Mouse (Mus musculus) limb, embryonic 15.5 days (tissue): Measurements from ENCODE around the gene Bcap31. TPM values are rescaled to one million over a fixed set of nuclear protein-coding genes. Genes with fewer than 3 reads are reported as not detected.
A peak's percentile ranks its signal among the peaks of the same experiment; 100 is the strongest.
"Not testable (repeated sequence)": the region's sequence is repeated elsewhere in the genome, so short reads cannot be mapped to it uniquely, and the experiment has no call there.

Source experiments
- ATAC-seq: fragments of 200-750 bp; cut with Nextera tagmentation; 2 replicates; pipeline ENCODE4 v1.8.0; 2017; ENCODE audit warnings: low read depth, moderate TSS enrichment; ENCODE audit not compliant: insufficient number of reproducible peaks, low FRiP score, low TSS enrichment
- H3K27ac ChIP-seq: fragments of 300-500 bp; sonication (generic); 2 replicates; pipeline ENCODE4 v1.5.1; 2015; ENCODE audit warnings: moderate library complexity, mild to moderate bottlenecking, inconsistent platforms
- H3K27me3 ChIP-seq: fragments of 300-500 bp; sonication (generic); 2 replicates; pipeline ENCODE4 v1.6.1; 2015; ENCODE audit warnings: inconsistent platforms
- H3K36me3 ChIP-seq: fragments of 300-500 bp; sonication (generic); 2 replicates; pipeline ENCODE4 v1.6.1; 2015; ENCODE audit warnings: inconsistent platforms
- H3K4me1 ChIP-seq: fragments of 300-500 bp; sonication (generic); 2 replicates; pipeline ENCODE4 v1.6.1; 2015; ENCODE audit warnings: inconsistent platforms
- H3K4me2 ChIP-seq: fragments of 300-500 bp; sonication (generic); 2 replicates; pipeline ENCODE4 v1.6.1; 2015; ENCODE audit warnings: mild to moderate bottlenecking, inconsistent platforms
- H3K4me3 ChIP-seq: fragments of 300-500 bp; sonication (generic); 2 replicates; pipeline ENCODE4 v1.5.1; 2015; ENCODE audit warnings: mild to moderate bottlenecking, inconsistent platforms
- H3K9ac ChIP-seq: fragments of 300-500 bp; sonication (generic); 2 replicates; pipeline ENCODE4 v1.6.1; 2015; ENCODE audit warnings: inconsistent platforms
- H3K9me3 ChIP-seq: fragments of 300-500 bp; sonication (generic); 2 replicates; pipeline ENCODE4 v1.6.1; 2016; ENCODE audit warnings: inconsistent platforms
- WGBS: fragments of 180-500 bp; shearing (Covaris S2); methylation state at CpG from one replicate; pipeline ENCODE4 v1.1.7; 2015; 5-methylcytosine and 5-hydroxymethylcytosine counted together
- polyA plus RNA-seq: library from polyadenylated mRNA; unstranded; fragments of >200 nt; fragmentation: Nextera tagmentation; extraction: Ambion mirVana; gene quantifications from 2 replicates; pipeline ENCODE4 v1.2.1, GENCODE M21; 2015

The Bcap31 gene
- 271 and 276 TPM in 2 replicates for polyA plus RNA-seq

- H3K27ac ChIP-seq, result peak within 1 kb of the TSS; percentile 90
- peak; percentile 92 for ATAC-seq
- H3K4me3 ChIP-seq, result peak within 1 kb of the TSS; percentile 54
- H3K4me2 ChIP-seq, result peak within 1 kb of the TSS; percentile 52
- H3K4me1 ChIP-seq, result peaks cover 28% of the 10 kb centered on the region
- WGBS, result 16% methylated on average over 40 of the region's 45 CpGs
- peak within 1 kb of the TSS; percentile 52 for H3K9ac ChIP-seq
- no peaks in the 10 kb centered on the region for H3K9me3 ChIP-seq
- no peaks in the 10 kb centered on the region for H3K36me3 ChIP-seq
- H3K27me3 ChIP-seq, result 0 out of 2 replicates have a peak, but pooled peaks cover 3% of the 10 kb centered on the region
These were observed at the start of gene Bcap31, which contains the start of gene Abcd1 for GRCm38 (mm10) chrX:73716109-73716661. Gene Bcap31 (minus strand): TSS chrX:73716175. Gene Abcd1 (plus strand): TSS chrX:73716597.

GRCm38 (mm10) chrX:73765311-73765710 is 49.3 kb upstream of the Bcap31 start:
- no peak overlapping the region for H3K4me3 ChIP-seq
- no peaks in the 10 kb centered on the region for H3K9me3 ChIP-seq
- no peak overlapping the region for H3K9ac ChIP-seq
- no peaks in the 10 kb centered on the region for H3K4me1 ChIP-seq
- no peaks in the 10 kb centered on the region for H3K27me3 ChIP-seq
- ATAC-seq, result no peak
- H3K27ac ChIP-seq, result no peak overlapping the region
- no peak overlapping the region for H3K4me2 ChIP-seq
- no peaks in the 10 kb centered on the region for H3K36me3 ChIP-seq
- WGBS, result 41% methylated on average over 1 of the region's 1 CpGs

GRCm38 (mm10) chrX:73758611-73759290 is 42.8 kb upstream of the Bcap31 start:
- Histone ChIP-seq H3K9me3 (no peaks in the 10 kb centered on the region), H3K27me3 (peaks cover 8% of the 10 kb centered on the region; the same call in 1 of the 2 replicates), H3K4me3 (no peak overlapping the region), H3K4me2 (no peak overlapping the region), H3K27ac (no peak overlapping the region), H3K9ac (no peak overlapping the region), H3K36me3 (no peaks in the 10 kb centered on the region), H3K4me1 (no peaks in the 10 kb centered on the region)
- WGBS, result 83% methylated on average over 13 of the region's 13 CpGs
- ATAC-seq, result no peak

GRCm38 (mm10) chrX:73756334-73757140 is 40.6 kb upstream of the Bcap31 start, which contains the start of gene Plxnb3:
Gene Plxnb3 (plus strand): TSS chrX:73757090.
- Histone ChIP-seq H3K27ac (no peak within 1 kb of the TSS), H3K27me3 (peaks cover 8% of the 10 kb centered on the region; the same call in 1 of the 2 replicates), H3K36me3 (no peaks in the 10 kb centered on the region), H3K9me3 (no peaks in the 10 kb centered on the region), H3K4me3 (no peak within 1 kb of the TSS), H3K9ac (no peak within 1 kb of the TSS), H3K4me1 (no peaks in the 10 kb centered on the region), H3K4me2 (no peak within 1 kb of the TSS)
- 77% methylated on average over 5 of the region's 5 CpGs for WGBS
- ATAC-seq, result no peak

GRCm38 (mm10) chrX:73748977-73749376 is 33.0 kb upstream of the Bcap31 start:
- H3K9ac ChIP-seq, result no peak overlapping the region
- H3K27me3 ChIP-seq, result no peaks in the 10 kb centered on the region
- 86% methylated on average over 1 of the region's 1 CpGs for WGBS
- no peak overlapping the region for H3K4me3 ChIP-seq
- H3K36me3 ChIP-seq, result no peaks in the 10 kb centered on the region
- ATAC-seq, result no peak
- H3K4me1 ChIP-seq, result no peaks in the 10 kb centered on the region
- H3K27ac ChIP-seq, result no peak overlapping the region
- H3K9me3 ChIP-seq, result no peaks in the 10 kb centered on the region
- H3K4me2 ChIP-seq, result no peak overlapping the region

GRCm38 (mm10) chrX:73744774-73745481 is 29.0 kb upstream of the Bcap31 start:
- ATAC-seq, result no peak
- no peaks in the 10 kb centered on the region for H3K9me3 ChIP-seq

GRCm38 (mm10) chrX:73739841-73740240 is 23.9 kb upstream of the Bcap31 start:
- H3K4me3 ChIP-seq, H3K4me1 ChIP-seq, H3K36me3 ChIP-seq, H3K4me2 ChIP-seq, ATAC-seq, H3K27ac ChIP-seq, H3K9ac ChIP-seq, H3K9me3 ChIP-seq, H3K27me3 ChIP-seq: not testable (repeated sequence)
- 90% methylated on average over 7 of the region's 7 CpGs for WGBS

More at GRCm38 (mm10) chrX:73744774-73745481, 29.0 kb upstream of the Bcap31 start:
- no peak overlapping the region for H3K9ac ChIP-seq
- no peaks in the 10 kb centered on the region for H3K4me1 ChIP-seq
- WGBS, result 72% methylated on average over 1 of the region's 1 CpGs
- no peak overlapping the region for H3K4me2 ChIP-seq
- H3K27ac ChIP-seq, result no peak overlapping the region
- no peaks in the 10 kb centered on the region for H3K36me3 ChIP-seq
- H3K27me3 ChIP-seq, result no peaks in the 10 kb centered on the region
- H3K4me3 ChIP-seq, result no peak overlapping the region

- 55% methylated on average over 5 of the region's 5 CpGs for WGBS
- ATAC-seq, result no peak
- no peak overlapping the region for H3K9ac ChIP-seq
- no peaks in the 10 kb centered on the region for H3K9me3 ChIP-seq
- H3K36me3 ChIP-seq, result no peaks in the 10 kb centered on the region; the same call in 1 of the 2 replicates
- no peaks in the 10 kb centered on the region for H3K27me3 ChIP-seq
- no peak overlapping the region for H3K4me2 ChIP-seq
- H3K4me3 ChIP-seq, result no peak overlapping the region
- no peak overlapping the region for H3K27ac ChIP-seq
- H3K4me1 ChIP-seq, result no peaks in the 10 kb centered on the region
These were observed 23.2 kb upstream of the Bcap31 start for GRCm38 (mm10) chrX:73739151-73739550.

GRCm38 (mm10) chrX:73738155-73738554 is 22.2 kb upstream of the Bcap31 start:
- H3K9me3 ChIP-seq, result no peaks in the 10 kb centered on the region
- H3K4me3 ChIP-seq, result no peak overlapping the region
- H3K27ac ChIP-seq, result no peak overlapping the region
- H3K27me3 ChIP-seq, result no peaks in the 10 kb centered on the region
- no peak overlapping the region for H3K4me2 ChIP-seq
- H3K36me3 ChIP-seq, result no peaks in the 10 kb centered on the region; the same call in 1 of the 2 replicates
- H3K9ac ChIP-seq, result no peak overlapping the region
- ATAC-seq, result no peak
- no peaks in the 10 kb centered on the region for H3K4me1 ChIP-seq
- WGBS, result 61% methylated on average over 1 of the region's 1 CpGs

GRCm38 (mm10) chrX:73730908-73731307 is 14.9 kb upstream of the Bcap31 start:
- no peaks in the 10 kb centered on the region for H3K9me3 ChIP-seq
- H3K4me3 ChIP-seq, result no peak overlapping the region
- H3K4me1 ChIP-seq, result no peaks in the 10 kb centered on the region
- no peak overlapping the region for H3K27ac ChIP-seq
- no peaks in the 10 kb centered on the region for H3K27me3 ChIP-seq
- no peak overlapping the region for H3K4me2 ChIP-seq
- peaks cover 5% of the 10 kb centered on the region; the same call in 1 of the 2 replicates for H3K36me3 ChIP-seq
- H3K9ac ChIP-seq, result no peak overlapping the region
- 46% methylated on average over 1 of the region's 1 CpGs for WGBS
- ATAC-seq, result no peak

GRCm38 (mm10) chrX:73718686-73719362 is 2.8 kb upstream of the Bcap31 start:
- Histone ChIP-seq H3K36me3 (no peaks in the 10 kb centered on the region), H3K4me2 (peak overlapping the region; percentile 52; the same call in 1 of the 2 replicates), H3K4me1 (peaks cover 28% of the 10 kb centered on the region), H3K27me3 (0 out of 2 replicates have a peak, but pooled peaks cover 3% of the 10 kb centered on the region), H3K9ac (no peak overlapping the region), H3K4me3 (no peak overlapping the region), H3K27ac (peak overlapping the region; percentile 27; the same call in 1 of the 2 replicates), H3K9me3 (no peaks in the 10 kb centered on the region)
- ATAC-seq, result no peak
- 41% methylated on average over 5 of the region's 5 CpGs for WGBS
